Mouse (Mus musculus): Measurements from ENCODE around the gene Prkce.

DNA sequence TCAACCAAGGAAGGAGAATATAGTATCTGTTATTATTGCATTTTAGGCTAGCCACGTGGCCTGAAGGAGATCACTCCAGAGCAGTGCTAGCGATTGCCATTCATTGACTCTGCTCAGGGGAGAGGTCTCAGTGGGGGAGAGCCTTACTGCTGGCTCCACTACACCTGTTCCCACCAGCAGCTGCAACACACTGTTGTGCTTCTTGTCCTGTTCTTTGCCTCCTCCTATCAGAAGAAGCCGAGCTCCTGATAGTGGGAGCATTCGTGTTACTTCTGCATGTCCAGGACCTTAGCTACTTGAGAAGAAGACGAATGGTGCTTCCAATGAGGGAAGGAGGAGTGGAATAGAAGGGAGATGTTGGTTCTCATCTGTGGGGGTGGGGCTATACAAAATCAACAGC, 195.8 kb downstream of the Prkce start:
- TF ChIP-seq CTCF (IDR thresholded peaks at IDR 0.05; ENCODE audit: control insufficient read depth, insufficient read depth, low read length) (no peak), POLR2A (IDR thresholded peaks at IDR 0.05; ENCODE audit: borderline replicate concordance, control insufficient read depth, low read depth, low read length) (no peak)

Measured in bone marrow, adult 2 months (tissue).